Mouse (Mus musculus): ENCODE results near the gene Ppp2r2d.

DNA sequence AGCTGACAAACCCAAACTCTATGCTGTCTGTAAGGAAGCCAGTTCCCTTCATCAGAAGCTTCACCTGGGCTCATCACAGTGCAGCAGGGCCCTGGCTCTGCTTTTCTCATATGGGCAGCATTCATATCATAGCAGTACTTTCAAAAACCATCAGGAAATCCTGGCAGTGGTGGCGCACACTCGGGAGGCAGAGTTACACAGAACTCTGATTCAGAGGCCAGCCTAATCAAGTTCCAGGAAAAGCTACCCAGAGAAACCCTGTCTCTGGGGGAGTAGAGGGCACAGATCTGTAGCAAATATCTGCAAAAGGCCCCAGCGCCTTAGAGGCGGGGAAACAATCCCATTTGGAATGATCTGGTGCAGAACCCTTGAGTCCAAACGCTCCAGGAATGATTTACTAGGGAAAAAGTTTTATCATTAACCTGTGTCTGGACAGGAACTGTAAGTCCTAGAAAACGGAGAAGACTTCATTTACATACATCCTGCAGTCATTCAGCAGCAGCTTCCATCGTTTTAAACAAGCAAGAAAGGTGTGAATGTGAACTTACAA, 58.1 kb downstream of the Ppp2r2d start:
- no peak for TF ChIP-seq CTCF (IDR thresholded peaks at IDR 0.05; ENCODE audit: borderline replicate concordance, insufficient read depth, low read length)
- TF ChIP-seq POLR2A (IDR thresholded peaks at IDR 0.05; ENCODE audit: low read depth, low read length), result no peak

Data from embryonic fibroblast, embryonic 13.5 days (primary cell).